Mouse (Mus musculus) heart, embryonic 11.5 days (tissue): ENCODE data around the gene Slc22a22. TPM values are rescaled to one million over a fixed set of nuclear protein-coding genes. Genes with fewer than 3 reads are reported as not detected.
"Not testable (repeated sequence)": the region's sequence is repeated elsewhere in the genome, so short reads cannot be mapped to it uniquely, and the experiment has no call there.

ENCODE experiments used
- ATAC-seq: fragments of 200-750 bp; cut with Nextera tagmentation; replicated peaks from 2 replicates; pipeline ENCODE4 v1.8.0; 2017; ENCODE audit warnings: moderate library complexity; ENCODE audit not compliant: insufficient number of reproducible peaks, low FRiP score, low TSS enrichment
- H3K27ac ChIP-seq: fragments of 300-500 bp; sonication (generic); 2 replicates; pipeline ENCODE4 v1.5.1; 2014; ENCODE audit warnings: mild to moderate bottlenecking, low read depth, low read length
- H3K27me3 ChIP-seq: fragments of 300-500 bp; sonication (generic); 2 replicates; pipeline ENCODE4 v1.6.1; 2014; ENCODE audit warnings: mild to moderate bottlenecking, low read length, mixed read lengths; ENCODE audit not compliant: control insufficient read depth, insufficient read depth
- H3K36me3 ChIP-seq: fragments of 300-500 bp; sonication (generic); 2 replicates; pipeline ENCODE4 v1.6.1; 2014; ENCODE audit warnings: mild to moderate bottlenecking, low read length, moderate library complexity, mixed read lengths; ENCODE audit not compliant: control insufficient read depth, insufficient read depth
- H3K4me1 ChIP-seq: fragments of 300-500 bp; sonication (generic); 2 replicates; pipeline ENCODE4 v1.6.1; 2014; ENCODE audit warnings: low read length; ENCODE audit not compliant: control insufficient read depth, insufficient read depth
- H3K4me2 ChIP-seq: fragments of 300-500 bp; sonication (generic); 2 replicates; pipeline ENCODE4 v1.6.1; 2014; ENCODE audit warnings: mild to moderate bottlenecking, moderate library complexity
- H3K4me3 ChIP-seq: fragments of 300-500 bp; sonication (generic); 2 replicates; pipeline ENCODE4 v1.5.1; 2014; ENCODE audit warnings: low read depth, low read length
- H3K9ac ChIP-seq: fragments of 300-500 bp; sonication (generic); 2 replicates; pipeline ENCODE4 v1.6.1; 2014; ENCODE audit warnings: mild to moderate bottlenecking, low read depth, low read length, moderate library complexity
- H3K9me3 ChIP-seq: fragments of 300-500 bp; sonication (generic); replicated peaks from 2 replicates; pipeline ENCODE4 v1.6.1; 2016; ENCODE audit warnings: low read length; ENCODE audit not compliant: control insufficient read depth
- WGBS: fragments of 180-500 bp; shearing (Covaris S2); extraction: QIAGEN DNeasy Blood & Tissue Kit; methylation state at CpG from one replicate; pipeline ENCODE4 v1.1.7; 2014; ENCODE audit not compliant: insufficient replicate concordance; 5-methylcytosine and 5-hydroxymethylcytosine counted together
- polyA plus RNA-seq: library from polyadenylated mRNA; unstranded; fragments of >200 nt; fragmentation: Nextera tagmentation; extraction: Ambion mirVana; gene quantifications from 2 replicates; pipeline ENCODE4 v1.2.1, GENCODE M21; 2014

Slc22a22 gene
- polyA plus RNA-seq, 1 experiment from 2014 or later, result not detected

GRCm38 (mm10) chr15:57316486-57316885, 160.9 kb downstream of the Slc22a22 start:
- Histone ChIP-seq H3K9ac (no peak overlapping the region), H3K4me3 (no peak overlapping the region), H3K4me1 (no peaks in the 10 kb centered on the region), H3K4me2 (no peak overlapping the region), H3K27ac (no peak overlapping the region), H3K9me3 (no peaks in the 10 kb centered on the region), H3K27me3 (no peaks in the 10 kb centered on the region), H3K36me3 (no peaks in the 10 kb centered on the region)
- 88% methylated on average over 2 of the region's 2 CpGs for WGBS
- ATAC-seq, result no peak

GRCm38 (mm10) chr15:57302710-57303109, 174.7 kb downstream of the Slc22a22 start:
- Histone ChIP-seq H3K27ac (no peak overlapping the region), H3K4me1 (no peaks in the 10 kb centered on the region), H3K36me3 (no peaks in the 10 kb centered on the region), H3K9ac (no peak overlapping the region), H3K27me3 (no peaks in the 10 kb centered on the region), H3K9me3 (no peaks in the 10 kb centered on the region), H3K4me2 (no peak overlapping the region), H3K4me3 (no peak overlapping the region)
- no peak for ATAC-seq
- WGBS, result 85% methylated on average over 1 of the region's 1 CpGs

- Histone ChIP-seq H3K4me3 (no peak overlapping the region), H3K9ac (no peak overlapping the region), H3K27me3 (no peaks in the 10 kb centered on the region), H3K4me1 (no peaks in the 10 kb centered on the region), H3K27ac (no peak overlapping the region), H3K36me3 (no peaks in the 10 kb centered on the region), H3K9me3 (no peaks in the 10 kb centered on the region), H3K4me2 (no peak overlapping the region)
- 62% methylated on average over 1 of the region's 1 CpGs for whole genome bisulfite sequencing
- no peak for ATAC-seq
Observed at GRCm38 (mm10) chr15:57278505-57278904, 198.9 kb downstream of the Slc22a22 start.

- H3K36me3 ChIP-seq, result no peaks in the 10 kb centered on the region
- no peak overlapping the region for H3K9ac ChIP-seq
- ATAC-seq, result no peak
- H3K4me2 ChIP-seq, result no peak overlapping the region
- H3K9me3 ChIP-seq, result no peaks in the 10 kb centered on the region
- no peaks in the 10 kb centered on the region for H3K4me1 ChIP-seq
- no peak overlapping the region for H3K4me3 ChIP-seq
- H3K27ac ChIP-seq, result no peak overlapping the region
- no peaks in the 10 kb centered on the region for H3K27me3 ChIP-seq
Observed at GRCm38 (mm10) chr15:57276411-57276810, 201.0 kb downstream of the Slc22a22 start.

DNA sequence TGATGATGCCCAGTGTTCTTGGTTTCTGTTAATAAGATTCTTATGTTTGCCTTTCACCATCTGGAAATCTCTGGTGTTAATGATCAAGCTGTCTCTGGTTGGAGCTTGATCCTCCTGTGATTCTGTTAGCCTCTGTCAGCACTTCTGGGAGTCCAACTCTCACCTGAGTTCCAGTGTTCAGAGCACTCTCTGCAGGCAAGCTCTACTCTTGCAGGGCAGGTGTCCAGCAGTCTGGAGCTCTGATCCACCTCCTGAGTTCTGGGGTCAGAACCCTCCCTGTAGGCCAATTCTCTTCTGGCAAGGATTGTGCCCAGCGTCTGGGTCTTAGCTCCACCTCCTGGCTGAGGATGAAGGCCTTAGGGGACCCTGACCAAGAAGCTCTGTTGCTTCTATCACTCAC, 237.4 kb downstream of the Slc22a22 start:
- H3K27ac ChIP-seq, H3K9ac ChIP-seq, H3K36me3 ChIP-seq, ATAC-seq, H3K27me3 ChIP-seq, H3K4me1 ChIP-seq, H3K4me2 ChIP-seq, H3K4me3 ChIP-seq, H3K9me3 ChIP-seq: not testable (repeated sequence)
- WGBS, result 74% methylated on average over 1 of the region's 1 CpGs

- no peak for ATAC-seq
- Histone ChIP-seq H3K27ac (no peak overlapping the region), H3K4me2 (no peak overlapping the region), H3K4me1 (no peaks in the 10 kb centered on the region), H3K27me3 (no peaks in the 10 kb centered on the region), H3K9ac (no peak overlapping the region), H3K36me3 (no peaks in the 10 kb centered on the region), H3K4me3 (no peak overlapping the region), H3K9me3 (no peaks in the 10 kb centered on the region)
Observed at GRCm38 (mm10) chr15:57230439-57230838, 247.0 kb downstream of the Slc22a22 start.

GRCm38 (mm10) chr15:57205315-57205714, 272.1 kb downstream of the Slc22a22 start:
- H3K9me3 ChIP-seq, result no peaks in the 10 kb centered on the region
- ATAC-seq, result no peak
- no peak overlapping the region for H3K4me3 ChIP-seq
- H3K27me3 ChIP-seq, result no peaks in the 10 kb centered on the region
- H3K27ac ChIP-seq, result no peak overlapping the region
- no peak overlapping the region for H3K9ac ChIP-seq
- no peak overlapping the region for H3K4me2 ChIP-seq
- 6% methylated on average over 3 of the region's 3 CpGs for WGBS
- no peaks in the 10 kb centered on the region for H3K4me1 ChIP-seq
- H3K36me3 ChIP-seq, result no peaks in the 10 kb centered on the region

GRCm38 (mm10) chr15:57204444-57204930, 272.9 kb downstream of the Slc22a22 start:
- Histone ChIP-seq H3K4me3 (no peak overlapping the region), H3K27me3 (no peaks in the 10 kb centered on the region), H3K9me3 (no peaks in the 10 kb centered on the region), H3K4me2 (no peak overlapping the region), H3K4me1 (no peaks in the 10 kb centered on the region), H3K36me3 (no peaks in the 10 kb centered on the region), H3K9ac (no peak overlapping the region), H3K27ac (no peak overlapping the region)
- no peak for ATAC-seq
